Mouse (Mus musculus) bone marrow, adult 2 months (tissue): Measurements from ENCODE around the gene Nkiras2.

Experiments
- CTCF ChIP-seq: fragments of 200-500 bp; IDR thresholded peaks from 2 replicates; pipeline ENCODE4 v1.5.1; 2011; ENCODE audit warnings: low read length, control low read depth; ENCODE audit not compliant: control insufficient read depth, insufficient read depth
- POLR2A ChIP-seq: fragments of 200-500 bp; IDR thresholded peaks from 2 replicates; pipeline ENCODE4 v1.6.1; 2011; ENCODE audit warnings: low read depth, mild to moderate bottlenecking, control low read depth, low read length, borderline replicate concordance; ENCODE audit not compliant: control insufficient read depth

GRCm38 (mm10) chr11:100576256-100576655 is 42.8 kb upstream of the Nkiras2 start:
- TF ChIP-seq CTCF (no peak), POLR2A (no peak)
